Mouse (Mus musculus): Measurements from ENCODE around the gene Pinlyp. TPM values are rescaled to one million over a fixed set of nuclear protein-coding genes. Genes with fewer than 3 reads are reported as not detected.

The Pinlyp gene
- not detected in 2 replicates for total RNA-seq (2017)

DNA sequence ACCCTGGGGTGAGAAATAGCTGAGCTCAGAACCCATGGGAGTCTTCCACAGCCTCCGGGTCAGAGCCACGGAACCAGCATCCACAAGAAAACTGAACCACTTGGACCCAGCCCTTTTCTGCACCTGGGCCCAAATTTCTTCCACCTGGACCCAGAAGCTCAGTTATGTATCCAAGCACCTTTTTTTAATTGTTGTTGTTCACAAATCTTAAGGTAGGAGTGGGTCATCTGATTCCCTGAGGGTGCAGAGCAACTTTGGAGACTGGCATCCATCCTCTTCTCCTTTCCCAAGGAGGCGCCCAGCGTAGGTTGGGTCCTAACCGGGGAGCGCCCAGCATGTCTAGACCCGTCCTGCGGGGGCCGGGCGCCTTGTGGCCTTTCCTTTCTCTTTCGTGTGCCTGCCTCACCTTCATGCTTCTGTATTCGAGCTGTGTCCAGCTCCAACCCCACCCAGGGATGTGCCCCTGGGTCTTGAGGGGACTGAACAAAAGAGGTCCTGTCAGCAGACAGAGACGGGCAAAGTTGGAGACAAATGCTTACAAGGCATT is at the start of gene Pinlyp, which contains the start of gene Xrcc1:
Gene Pinlyp (minus strand): TSS at position 51 of the 547 bp plus-strand sequence.
Gene Xrcc1 (plus strand): TSS at position 222 of the 547 bp plus-strand sequence.
- no peak for ATAC-seq (replicated peaks; ENCODE audit: low read depth, poor library complexity, severe bottlenecking)

DNA sequence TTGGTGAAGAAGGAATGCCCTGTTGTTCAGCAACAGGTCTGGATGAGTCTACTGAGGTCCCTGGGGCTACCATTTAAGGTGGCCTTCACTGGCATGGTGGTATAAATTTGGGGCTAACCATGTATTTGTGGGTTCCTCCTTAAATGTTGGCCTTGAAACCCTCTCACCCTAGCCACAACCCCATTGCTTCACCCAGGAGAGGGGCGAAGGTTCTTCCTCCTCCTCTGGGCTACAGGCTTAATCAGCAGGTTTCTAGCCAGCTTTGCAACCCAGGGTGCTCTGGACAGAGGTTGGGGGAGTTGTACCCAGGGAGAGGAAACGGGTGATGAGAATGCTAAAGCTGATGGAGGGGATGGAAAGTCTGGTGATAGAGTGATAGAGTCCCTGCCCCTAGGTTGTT is 49.5 kb upstream of the Pinlyp start:
- ATAC-seq (replicated peaks; ENCODE audit: low read depth, poor library complexity, severe bottlenecking): peak; percentile 45

DNA sequence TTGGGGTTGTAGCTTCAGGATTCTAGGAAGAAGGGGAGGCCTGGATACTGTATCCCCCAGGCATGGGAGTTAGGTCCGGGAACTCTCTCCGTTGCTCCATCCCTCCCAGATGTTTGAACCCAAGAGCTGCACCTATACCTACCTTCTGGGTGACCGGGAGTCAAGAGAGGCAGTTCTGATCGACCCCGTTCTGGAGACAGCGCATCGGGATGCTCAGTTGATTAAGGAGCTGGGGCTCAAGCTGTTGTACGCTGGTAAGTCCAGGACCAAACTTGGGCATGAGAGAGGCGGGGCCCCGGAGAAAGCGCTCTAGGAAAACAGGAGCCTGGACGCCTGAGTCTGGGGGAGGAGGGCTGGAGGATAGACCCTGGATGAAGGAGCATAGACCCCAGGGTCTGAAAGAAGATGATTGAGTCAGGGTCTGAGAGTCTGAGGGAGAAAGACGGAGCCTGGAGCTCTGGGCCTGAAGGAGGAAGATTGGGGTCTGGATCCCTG is 48.4 kb upstream of the Pinlyp start:
- ATAC-seq (replicated peaks; ENCODE audit: low read depth, poor library complexity, severe bottlenecking): no peak

DNA sequence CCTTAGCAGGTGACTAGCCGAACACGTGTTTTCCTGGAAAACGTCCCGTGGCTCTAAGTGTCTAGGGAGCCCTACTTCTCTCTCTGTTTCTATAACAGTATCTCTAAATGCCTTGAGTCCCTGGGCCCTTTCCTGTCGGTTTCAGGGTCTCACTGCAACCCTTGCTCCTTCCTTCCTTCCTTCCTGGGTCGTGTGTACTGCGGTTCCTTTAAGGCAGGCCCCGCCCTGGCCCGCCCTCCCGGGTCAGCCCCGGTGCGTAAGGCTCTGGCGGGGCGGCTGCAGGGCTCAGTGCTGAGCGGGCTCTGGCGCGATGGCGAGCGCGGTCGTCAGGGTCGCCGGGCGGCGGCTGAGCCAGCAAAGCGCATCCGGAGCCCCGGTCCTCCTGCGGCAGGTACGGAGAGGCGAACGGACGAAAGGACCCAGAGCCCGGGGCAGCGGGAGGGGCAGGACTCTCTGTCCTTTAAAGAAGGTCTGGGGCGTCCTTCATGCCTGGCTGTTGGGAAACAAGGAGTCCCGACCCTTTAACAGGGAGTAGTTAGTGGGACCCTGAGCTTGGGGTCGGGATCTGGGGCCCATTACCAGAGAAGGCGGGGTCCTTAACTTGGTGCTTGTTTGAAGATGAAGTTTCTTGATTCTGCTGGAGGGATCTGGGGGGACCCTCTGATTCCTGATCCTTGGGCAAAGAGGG is 47.8 kb upstream of the Pinlyp start:
- ATAC-seq (replicated peaks; ENCODE audit: low read depth, poor library complexity, severe bottlenecking): peak; percentile 78

DNA sequence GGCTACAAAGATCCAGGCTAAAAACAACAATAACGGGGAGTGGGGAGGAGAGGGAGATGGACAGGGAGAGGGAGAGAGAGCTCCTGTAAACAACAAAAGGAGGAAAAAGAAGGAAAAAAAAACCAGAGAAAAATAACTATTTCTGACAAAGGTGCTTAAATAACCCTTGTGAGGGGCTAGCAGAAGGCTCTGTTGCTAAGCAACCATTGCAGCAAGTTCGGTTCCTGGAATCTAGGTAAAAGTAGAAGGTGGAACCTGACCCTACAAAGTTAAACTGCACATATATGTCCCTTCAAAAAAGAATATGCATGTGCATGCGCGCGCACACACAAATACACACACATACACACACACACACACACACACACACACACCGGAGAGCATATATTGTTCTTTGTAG is 46.9 kb upstream of the Pinlyp start:
- ATAC-seq (replicated peaks; ENCODE audit: low read depth, poor library complexity, severe bottlenecking): no peak

DNA sequence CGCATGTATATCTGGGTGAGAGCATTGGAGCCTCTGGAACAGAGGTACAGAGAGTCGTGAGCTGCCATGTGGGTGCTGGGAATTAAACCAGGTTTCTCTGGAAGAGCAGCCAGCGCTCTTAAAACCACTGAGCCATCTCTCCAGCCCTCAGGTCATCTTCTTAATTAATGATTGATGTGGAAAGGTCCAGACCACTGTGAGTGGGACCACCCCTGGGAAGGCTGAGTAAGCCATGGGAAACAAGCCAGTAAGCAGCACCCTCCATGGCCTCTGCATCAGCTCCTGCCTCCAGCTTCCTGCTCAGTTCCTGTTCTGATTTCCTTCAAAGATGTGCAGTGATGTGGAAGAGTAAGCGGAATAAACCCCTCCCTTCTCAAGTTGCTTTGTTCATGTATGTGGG is 46.2 kb upstream of the Pinlyp start:
- ATAC-seq (replicated peaks; ENCODE audit: low read depth, poor library complexity, severe bottlenecking): no peak

DNA sequence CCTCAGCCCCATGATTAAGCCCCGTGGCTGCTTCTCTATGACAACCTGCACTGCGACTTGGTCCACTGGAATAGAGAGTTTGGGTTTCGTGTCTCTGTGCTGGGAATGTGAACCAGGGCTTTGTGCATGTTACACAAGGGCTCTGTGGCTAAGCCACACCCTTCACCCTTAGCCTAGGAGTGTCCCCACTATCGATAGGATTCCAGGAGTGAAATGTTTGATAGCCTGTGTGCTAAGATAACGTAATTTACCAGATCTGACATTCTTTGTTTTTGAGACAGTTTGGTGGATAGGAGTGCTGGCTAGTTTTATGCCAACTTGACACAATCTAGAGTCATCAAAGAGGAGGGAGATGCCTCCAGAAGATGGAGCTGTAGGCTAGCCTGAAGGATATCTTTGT is 45.8 kb upstream of the Pinlyp start:
- no peak for ATAC-seq (replicated peaks; ENCODE audit: low read depth, poor library complexity, severe bottlenecking)

DNA sequence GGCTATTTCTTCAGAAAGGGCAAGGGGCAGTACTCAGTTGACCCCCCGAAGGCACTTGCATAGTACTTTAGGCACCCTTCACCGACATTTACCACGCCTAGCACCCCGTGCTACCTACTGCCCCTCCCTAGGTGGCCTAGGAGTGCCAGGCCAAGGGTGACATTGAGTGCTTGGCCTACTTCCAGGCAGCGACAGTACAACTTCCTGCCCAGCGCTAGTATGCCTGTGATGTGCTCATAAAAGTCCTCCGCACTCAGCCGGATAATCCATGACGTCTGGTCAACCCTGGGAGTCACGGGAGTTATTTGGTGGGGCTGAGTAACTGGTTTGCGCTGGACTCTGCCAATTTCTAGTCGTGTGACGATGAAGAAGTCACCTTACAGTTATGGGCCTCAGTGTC is 42.4 kb upstream of the Pinlyp start:
- peak; percentile 43 for ATAC-seq (replicated peaks; ENCODE audit: low read depth, poor library complexity, severe bottlenecking)

DNA sequence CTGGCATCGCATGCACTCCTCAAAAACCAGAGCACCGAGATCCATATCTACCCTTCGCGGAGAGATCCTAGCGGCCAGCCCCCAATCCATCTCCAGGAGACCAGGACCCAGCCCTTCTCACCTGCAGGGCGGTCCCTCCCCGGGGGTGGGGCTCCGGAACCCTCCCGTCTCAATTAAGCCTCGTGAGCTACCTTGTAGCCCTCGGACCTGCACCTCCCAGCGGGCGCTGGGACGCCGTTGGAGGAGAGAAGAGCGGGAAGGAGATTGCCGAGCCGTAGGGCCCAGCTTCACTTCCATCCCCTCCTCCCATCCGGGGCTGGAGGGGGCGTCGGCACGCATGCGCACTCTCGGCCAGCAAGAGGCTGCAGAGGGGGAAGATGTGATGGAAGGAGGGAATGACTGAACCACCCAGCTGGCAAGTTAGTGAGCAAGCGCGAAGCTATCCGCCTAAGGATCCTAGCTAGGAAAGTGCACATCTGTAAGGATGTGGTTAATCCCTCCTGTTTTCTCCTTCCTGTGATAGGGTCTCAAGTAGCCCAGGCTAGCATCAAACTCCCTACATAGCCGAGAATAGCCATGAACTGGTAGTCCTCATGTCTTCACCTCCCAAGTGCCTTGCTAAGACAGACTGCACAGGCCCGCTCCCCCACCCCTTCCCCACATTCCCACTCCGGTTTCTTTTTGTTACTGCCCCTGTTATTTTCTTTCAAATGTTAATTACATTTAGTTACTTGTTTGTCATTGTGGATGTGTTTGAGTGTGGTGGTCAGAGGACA is 41.6 kb upstream of the Pinlyp start, which contains the start of the genes Ethe1 and Zfp575:
Gene Ethe1 (plus strand): TSS at position 214 of the 776 bp plus-strand sequence.
Gene Zfp575 (minus strand): TSS at position 312 of the 776 bp plus-strand sequence.
- ATAC-seq (replicated peaks; ENCODE audit: low read depth, poor library complexity, severe bottlenecking): peak; percentile 40

DNA sequence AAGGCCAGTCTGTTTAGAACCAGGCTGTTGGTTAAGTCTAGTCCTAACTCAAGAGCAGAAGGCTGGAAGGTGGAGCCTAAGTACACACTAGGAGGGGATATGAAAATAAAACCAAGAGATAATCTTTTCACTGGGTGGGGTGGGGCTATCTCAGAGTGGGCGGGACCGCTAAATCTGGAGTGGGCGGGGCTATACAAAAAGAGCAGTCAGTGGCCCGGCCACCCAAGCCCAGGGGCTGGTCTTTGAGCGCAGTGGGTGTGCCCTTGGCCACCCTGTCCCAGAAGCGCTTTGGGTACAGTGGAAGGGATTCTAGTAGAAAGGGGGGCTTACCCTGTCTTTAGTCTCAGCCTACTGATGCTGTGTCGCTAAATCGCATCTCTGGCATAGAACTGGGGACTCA is 40.9 kb upstream of the Pinlyp start:
- ATAC-seq (replicated peaks; ENCODE audit: low read depth, poor library complexity, severe bottlenecking): peak; percentile 67

DNA sequence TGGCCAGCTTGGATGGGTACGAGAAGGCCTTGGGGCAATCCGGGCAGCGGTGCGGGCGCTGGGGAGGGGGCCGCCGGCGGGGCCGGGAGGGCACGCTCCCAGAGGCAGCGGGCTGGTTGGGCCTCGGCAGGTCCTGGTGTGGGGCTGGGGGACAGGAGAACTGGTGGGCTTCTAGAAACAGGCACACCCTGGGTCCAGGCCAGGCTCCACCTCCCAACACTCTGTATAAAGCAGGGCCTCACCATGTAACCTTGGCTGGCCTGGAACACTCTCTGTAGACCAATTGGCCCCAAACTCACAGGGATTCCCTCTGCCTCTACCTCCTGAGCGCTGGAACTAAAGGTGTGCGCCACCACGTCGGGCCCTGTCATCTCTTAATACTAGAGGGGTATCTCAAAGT is 40.1 kb upstream of the Pinlyp start:
- ATAC-seq (replicated peaks; ENCODE audit: low read depth, poor library complexity, severe bottlenecking): no peak

DNA sequence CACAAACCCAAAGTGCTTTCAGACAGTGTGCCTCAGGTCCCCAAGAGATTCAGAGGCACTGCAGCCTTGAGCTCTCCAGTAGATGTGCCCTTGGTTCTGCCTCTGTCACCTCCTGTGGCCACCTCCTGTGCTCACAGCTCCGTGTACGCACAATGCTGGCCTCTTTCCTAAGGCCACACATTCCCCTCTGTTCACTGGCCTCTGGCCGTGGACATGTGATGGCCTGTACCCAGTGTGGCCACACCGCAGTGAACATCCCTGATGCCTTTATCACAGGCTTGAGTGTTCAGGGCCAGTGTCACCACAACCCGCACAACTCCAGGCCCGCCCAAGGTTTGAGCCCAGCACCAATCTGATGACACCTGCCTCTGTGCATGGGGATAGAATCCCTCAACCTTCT is 39.0 kb upstream of the Pinlyp start:
- ATAC-seq (replicated peaks; ENCODE audit: low read depth, poor library complexity, severe bottlenecking): no peak

DNA sequence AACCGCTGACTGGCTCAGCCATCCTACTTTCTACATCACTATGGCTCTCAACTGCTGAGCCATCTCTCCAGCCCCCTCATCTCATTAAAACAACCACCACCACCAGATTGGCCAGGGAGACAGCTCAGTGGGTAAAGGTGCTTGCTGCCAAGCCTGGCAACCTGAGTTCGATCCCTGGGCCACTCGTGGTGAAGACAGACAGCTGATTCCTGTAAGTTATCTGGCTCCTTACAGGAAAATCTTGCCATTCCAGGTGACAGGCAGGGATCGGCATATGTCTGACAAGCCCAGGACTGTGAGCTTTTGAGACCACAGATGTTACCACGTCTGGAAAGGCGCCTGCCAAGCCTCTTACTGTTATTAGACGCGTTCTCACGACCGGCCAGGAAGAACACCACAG is 31.9 kb upstream of the Pinlyp start:
- ATAC-seq (replicated peaks; ENCODE audit: low read depth, poor library complexity, severe bottlenecking): no peak

DNA sequence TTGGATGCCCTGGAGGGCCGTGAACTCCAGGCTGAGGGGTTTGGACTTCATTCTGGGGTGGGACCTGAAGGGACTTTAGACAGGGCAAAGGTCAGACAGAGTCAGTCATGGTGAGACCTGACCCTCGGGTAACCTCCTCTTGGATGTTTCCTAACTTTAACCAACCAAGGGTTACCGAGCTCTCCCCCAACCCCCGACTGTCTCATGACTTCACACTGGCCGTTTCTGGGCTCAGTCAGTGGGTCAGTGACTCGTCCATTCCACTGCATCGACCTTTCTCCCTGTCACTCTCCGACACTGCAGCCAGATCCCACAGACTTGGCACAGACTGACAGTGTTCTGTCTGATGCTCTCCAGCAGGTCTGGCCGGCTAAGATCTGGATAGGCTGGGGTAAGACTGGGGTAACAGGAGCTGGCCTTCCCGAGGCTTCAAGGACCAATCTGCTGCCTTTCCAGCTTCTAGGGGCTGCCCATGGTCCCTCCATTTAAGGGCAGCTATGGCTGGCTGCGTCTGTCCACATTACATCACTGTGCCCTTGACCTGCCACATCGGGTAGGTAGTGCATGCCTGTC is 28.4 kb upstream of the Pinlyp start:
- ATAC-seq (replicated peaks; ENCODE audit: low read depth, poor library complexity, severe bottlenecking): no peak

DNA sequence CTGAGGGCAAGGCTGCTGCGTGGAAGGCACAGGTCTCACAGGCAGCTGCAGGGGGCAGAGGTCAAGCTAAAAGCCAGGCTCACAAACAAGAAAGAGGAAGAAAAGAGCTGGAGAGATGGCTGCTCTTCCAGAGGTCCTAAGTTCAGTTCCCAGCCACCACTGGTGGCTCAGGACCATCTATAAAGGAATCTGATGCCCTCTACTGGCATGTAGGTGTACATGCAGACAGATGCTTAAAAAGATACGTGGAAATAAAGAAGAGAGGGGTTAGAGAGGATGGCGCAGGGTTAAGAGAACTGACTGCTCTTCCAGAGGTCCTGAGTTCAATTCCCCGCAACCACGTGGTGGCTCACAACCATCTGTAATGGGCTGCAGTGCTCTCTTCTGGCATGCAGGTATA is 26.5 kb upstream of the Pinlyp start:
- ATAC-seq (replicated peaks; ENCODE audit: low read depth, poor library complexity, severe bottlenecking): no peak

DNA sequence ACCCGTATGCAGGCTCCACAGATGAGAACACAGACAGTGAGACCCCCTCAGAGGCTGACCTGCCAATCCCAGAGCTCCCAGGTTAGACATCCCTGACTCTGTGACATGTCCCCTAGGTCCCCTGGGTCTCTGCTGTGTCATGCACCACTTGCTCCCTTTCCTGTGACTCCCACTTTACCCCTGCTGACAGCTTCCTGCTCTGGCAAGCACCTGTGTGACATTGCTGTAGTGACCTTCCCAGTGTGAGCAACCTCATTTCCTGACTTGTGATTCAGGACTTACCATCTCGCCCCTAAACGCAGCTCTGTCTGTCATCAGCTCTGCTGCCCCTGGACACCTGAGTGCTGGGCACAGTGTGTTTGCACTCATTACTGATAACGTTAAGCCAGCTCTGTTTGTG is 25.2 kb upstream of the Pinlyp start:
- ATAC-seq (replicated peaks; ENCODE audit: low read depth, poor library complexity, severe bottlenecking): no peak

DNA sequence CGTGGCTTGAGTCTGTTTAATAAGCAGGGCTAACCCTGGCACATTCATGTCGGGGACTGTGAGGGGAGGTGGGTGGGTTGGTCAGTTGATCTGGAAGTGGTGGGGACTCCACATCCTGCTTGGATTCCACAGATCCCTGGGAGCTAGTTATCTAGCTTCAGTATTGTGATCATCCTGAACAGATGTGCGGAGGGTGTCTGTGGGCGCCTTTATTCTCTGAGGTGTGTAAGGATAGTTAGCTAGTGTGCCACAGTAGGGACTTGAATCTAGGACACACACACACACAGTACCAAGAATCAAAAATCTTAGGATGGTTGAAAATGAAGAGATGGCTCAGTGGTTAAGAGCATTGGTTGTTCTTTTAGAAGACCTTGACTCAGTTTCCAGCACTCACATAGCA is 22.6 kb upstream of the Pinlyp start:
- no peak for ATAC-seq (replicated peaks; ENCODE audit: low read depth, poor library complexity, severe bottlenecking)

DNA sequence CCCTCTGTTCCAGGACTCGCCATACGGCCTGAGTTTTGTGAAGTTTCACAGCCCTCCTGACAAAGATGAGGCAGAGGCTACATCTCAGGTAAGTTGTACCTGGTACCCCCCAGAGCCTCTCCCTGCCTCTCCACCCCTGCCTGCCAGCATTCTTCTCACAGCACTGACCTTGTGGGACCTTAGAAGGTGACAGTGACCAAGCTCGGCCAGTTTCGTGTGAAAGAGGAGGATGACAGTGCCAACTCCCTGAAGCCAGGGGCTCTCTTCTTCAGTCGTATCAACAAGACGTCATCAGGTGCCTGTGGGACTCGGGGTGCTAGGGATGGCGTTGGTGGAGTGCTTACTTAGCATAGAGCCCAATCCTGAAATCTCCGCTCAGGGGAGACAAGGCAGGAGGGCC is 20.3 kb upstream of the Pinlyp start:
- ATAC-seq (replicated peaks; ENCODE audit: low read depth, poor library complexity, severe bottlenecking): no peak

DNA sequence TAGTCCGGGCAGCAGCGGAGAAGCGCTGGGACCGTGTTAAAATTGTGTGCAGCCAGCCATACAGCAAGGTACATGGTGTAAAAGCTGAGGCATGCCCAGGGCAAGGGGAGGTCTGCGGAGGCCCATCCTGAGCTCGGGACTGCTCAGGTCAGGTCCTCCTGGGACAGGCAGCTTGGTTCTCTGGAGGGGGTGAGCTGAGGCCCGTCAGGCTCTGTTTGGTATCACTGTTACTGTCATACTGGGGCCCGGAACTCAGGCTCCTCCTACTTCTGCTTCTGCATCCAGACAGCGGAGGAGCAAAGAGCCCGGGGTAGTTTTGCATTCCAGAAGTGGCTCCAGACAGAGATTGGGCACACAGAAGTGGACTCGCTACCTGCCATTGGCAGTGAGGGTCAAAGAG is 19.7 kb upstream of the Pinlyp start:
- ATAC-seq (replicated peaks; ENCODE audit: low read depth, poor library complexity, severe bottlenecking): no peak

DNA sequence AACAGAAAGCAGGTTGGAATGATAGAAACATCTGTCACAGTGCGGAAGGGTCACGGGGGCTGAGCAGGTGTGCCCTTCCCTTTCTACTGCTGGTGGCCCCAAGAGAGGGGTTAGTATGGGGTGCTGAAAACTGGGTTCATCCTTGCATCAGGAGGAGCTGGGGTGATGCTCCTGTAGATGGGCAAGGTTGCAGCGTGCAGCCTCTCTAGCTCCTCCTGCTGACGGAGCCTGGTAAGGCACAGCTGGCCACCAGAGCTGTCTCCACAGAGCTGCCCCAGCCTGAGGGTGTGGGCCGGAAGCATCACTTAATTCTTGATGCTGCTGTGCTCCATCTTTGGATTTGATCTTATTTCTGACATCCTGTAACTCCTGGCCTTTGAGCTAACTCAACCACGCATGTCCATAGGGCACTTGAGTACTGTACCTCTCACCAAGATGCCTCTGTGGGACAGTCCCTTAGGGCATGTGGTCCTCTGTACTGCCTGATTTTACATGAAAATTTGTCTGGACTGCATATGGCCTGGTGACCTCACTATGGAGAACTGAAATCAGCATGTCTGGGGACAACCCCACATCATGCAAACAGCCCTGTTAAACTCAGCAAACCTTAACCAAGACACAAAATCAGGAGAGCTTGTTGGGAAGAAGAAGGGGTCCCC is 18.8 kb upstream of the Pinlyp start:
- peak; percentile 98 for ATAC-seq (replicated peaks; ENCODE audit: low read depth, poor library complexity, severe bottlenecking)
